Mouse (Mus musculus): ENCODE data around the gene Ttc6.

- TF ChIP-seq MAFK (IDR thresholded peaks at IDR 0.05; ENCODE audit: insufficient read depth, low read depth, low read length) (no peak), CHD2 (IDR thresholded peaks at IDR 0.05; ENCODE audit: low read depth, low read length) (no peak), HCFC1 (IDR thresholded peaks at IDR 0.05; ENCODE audit: borderline replicate concordance, insufficient read depth, low read length) (no peak), ZNF384 (IDR thresholded peaks at IDR 0.05; ENCODE audit: low read depth, low read length) (no peak)
Observed at GRCm38 (mm10) chr12:57554091-57554490, 9.8 kb upstream of the Ttc6 start.
